Mouse (Mus musculus) stomach, postnatal 0 days (tissue): ENCODE data around the gene Atp1b1. TPM values are rescaled to one million over a fixed set of nuclear protein-coding genes. Genes with fewer than 3 reads are reported as not detected.

ENCODE experiments used
- ATAC-seq: fragments of 200-750 bp; cut with Nextera tagmentation; 2 replicates; pipeline ENCODE4 v1.8.0; 2017; ENCODE audit not compliant: low FRiP score, low TSS enrichment
- DNase-seq: peaks from one replicate; pipeline ENCODE4 v3.0.0-alpha.2; 2016; ENCODE audit warnings: low spot score
- H3K27ac ChIP-seq: fragments of 300-500 bp; sonication (generic); replicated peaks from 2 replicates; pipeline ENCODE4 v1.5.1; 2014; ENCODE audit warnings: mild to moderate bottlenecking, control low read depth
- H3K27me3 ChIP-seq: fragments of 300-500 bp; sonication (generic); 2 replicates; pipeline ENCODE4 v1.6.1; 2014; ENCODE audit warnings: low read length; ENCODE audit not compliant: control insufficient read depth, insufficient read depth
- H3K36me3 ChIP-seq: fragments of 300-500 bp; sonication (generic); 2 replicates; pipeline ENCODE4 v1.6.1; 2014; ENCODE audit warnings: low read length, mixed read lengths; ENCODE audit not compliant: control insufficient read depth, insufficient read depth
- H3K4me1 ChIP-seq: fragments of 300-500 bp; sonication (generic); replicated peaks from 2 replicates; pipeline ENCODE4 v1.6.1; 2014; ENCODE audit warnings: antibody characterized with exemption; ENCODE audit not compliant: control insufficient read depth, insufficient read depth
- H3K4me2 ChIP-seq: fragments of 300-500 bp; sonication (generic); replicated peaks from 2 replicates; pipeline ENCODE4 v1.6.1; 2014; ENCODE audit warnings: low read depth, mild to moderate bottlenecking, control low read depth, moderate library complexity
- H3K4me3 ChIP-seq: fragments of 300-500 bp; sonication (generic); 2 replicates; pipeline ENCODE4 v1.5.1; 2014; ENCODE audit warnings: low read depth, low read length, control low read depth
- H3K9ac ChIP-seq: fragments of 300-500 bp; sonication (generic); 2 replicates; pipeline ENCODE4 v1.6.1; 2014; ENCODE audit warnings: mild to moderate bottlenecking, low read length, control low read depth, mixed read lengths
- H3K9me3 ChIP-seq: fragments of 300-500 bp; sonication (generic); 2 replicates; pipeline ENCODE4 v1.6.1; 2016; ENCODE audit warnings: low read length; ENCODE audit not compliant: control insufficient read depth
- CTCF ChIP-seq: IDR thresholded peaks from 2 replicates; pipeline ENCODE4 v1.5.1; 2016; ENCODE audit warnings: antibody characterized with exemption, low read depth, mild to moderate bottlenecking, moderate library complexity
- EP300 ChIP-seq: optimal IDR thresholded peaks from 2 replicates; pipeline ENCODE3; 2016; ENCODE audit warnings: antibody characterized with exemption
- WGBS: fragments of 180-500 bp; shearing (Covaris S2); extraction: QIAGEN DNeasy Blood & Tissue Kit; methylation state at CpG from one replicate; pipeline ENCODE4 v1.1.7; 2014; 5-methylcytosine and 5-hydroxymethylcytosine counted together
- polyA plus RNA-seq: library from polyadenylated mRNA; unstranded; fragments of >200 nt; fragmentation: Nextera tagmentation; extraction: Ambion mirVana; gene quantifications from 2 replicates; pipeline ENCODE4 v1.2.1, GENCODE M21; 2015

Atp1b1 gene
- polyA plus RNA-seq, 1 experiment from 2014 or later, result 213 TPM

GRCm38 (mm10) chr1:164426227-164426626 lies 31.9 kb downstream of the Atp1b1 start:
- H3K4me3 ChIP-seq, result no peak overlapping the region
- no peaks in the 10 kb centered on the region for H3K4me1 ChIP-seq
- no peak overlapping the region for H3K4me2 ChIP-seq
- no peak for TF ChIP-seq EP300
- no peak for TF ChIP-seq CTCF
- no peaks in the 10 kb centered on the region for H3K36me3 ChIP-seq
- ATAC-seq (peak; percentile 71; the same call in 1 of the 2 replicates), DNase-seq (no peak)
- H3K9ac ChIP-seq, result no peak overlapping the region
- no peaks in the 10 kb centered on the region for H3K9me3 ChIP-seq
- H3K27ac ChIP-seq, result no peak overlapping the region
- H3K27me3 ChIP-seq, result no peaks in the 10 kb centered on the region
- WGBS, result 76% methylated on average over 7 of the region's 7 CpGs

- Histone ChIP-seq H3K4me1 (no peaks in the 10 kb centered on the region), H3K4me2 (no peak overlapping the region), H3K36me3 (no peaks in the 10 kb centered on the region), H3K9me3 (no peaks in the 10 kb centered on the region), H3K4me3 (no peak overlapping the region), H3K27ac (peak overlapping the region; percentile 53; the same call in 1 of the 2 replicates), H3K9ac (no peak overlapping the region), H3K27me3 (no peaks in the 10 kb centered on the region)
- DNase-seq, result peak; percentile 26
- TF ChIP-seq EP300 (no peak), CTCF (no peak)
- whole genome bisulfite sequencing, result 50% methylated on average over 6 of the region's 6 CpGs
- ATAC-seq, result peak; percentile 79
Observed at GRCm38 (mm10) chr1:164420623-164421354, 37.4 kb downstream of the Atp1b1 start.

DNA sequence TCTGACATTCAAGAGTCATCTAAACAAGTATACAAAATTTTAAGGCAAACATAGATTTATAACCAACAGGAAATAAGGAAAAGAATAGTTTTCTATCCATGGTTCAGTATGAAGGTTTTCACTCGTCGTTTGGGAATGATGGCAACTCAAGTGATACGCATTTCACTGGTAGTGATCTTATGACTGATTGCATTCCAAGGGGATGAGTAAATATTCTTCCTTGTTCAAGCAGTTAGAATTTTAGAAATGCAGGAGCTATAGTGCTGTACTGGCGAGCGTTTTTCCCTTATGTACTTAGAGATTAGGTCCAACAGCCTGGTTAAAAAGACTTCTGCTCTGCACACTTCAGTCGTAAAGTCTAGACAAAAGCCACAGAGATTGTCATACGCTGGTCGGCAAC lies 38.8 kb downstream of the Atp1b1 start:
- WGBS, result 58% methylated on average over 8 of the region's 8 CpGs
- TF ChIP-seq EP300 (no peak), CTCF (no peak)
- Histone ChIP-seq H3K9me3 (no peaks in the 10 kb centered on the region), H3K4me2 (no peak overlapping the region), H3K27me3 (no peaks in the 10 kb centered on the region), H3K9ac (no peak overlapping the region), H3K4me1 (no peaks in the 10 kb centered on the region), H3K27ac (no peak overlapping the region), H3K36me3 (no peaks in the 10 kb centered on the region), H3K4me3 (no peak overlapping the region)
- ATAC-seq (no peak), DNase-seq (no peak)

GRCm38 (mm10) chr1:164418320-164418719 lies 39.8 kb downstream of the Atp1b1 start:
- no peak for TF ChIP-seq EP300
- no peak for TF ChIP-seq CTCF
- ATAC-seq (no peak), DNase-seq (no peak)
- no peak overlapping the region for H3K9ac ChIP-seq
- no peaks in the 10 kb centered on the region for H3K36me3 ChIP-seq
- H3K4me2 ChIP-seq, result no peak overlapping the region
- no peak overlapping the region for H3K4me3 ChIP-seq
- H3K4me1 ChIP-seq, result no peaks in the 10 kb centered on the region
- H3K27me3 ChIP-seq, result no peaks in the 10 kb centered on the region
- H3K27ac ChIP-seq, result no peak overlapping the region
- H3K9me3 ChIP-seq, result no peaks in the 10 kb centered on the region
- WGBS, result 74% methylated on average over 10 of the region's 10 CpGs

GRCm38 (mm10) chr1:164417604-164418003 lies 40.6 kb downstream of the Atp1b1 start:
- H3K9me3 ChIP-seq, result no peaks in the 10 kb centered on the region
- peak; percentile 12 for DNase-seq
- TF ChIP-seq EP300 (no peak), CTCF (no peak)
- H3K9ac ChIP-seq, result no peak overlapping the region
- no peak overlapping the region for H3K4me3 ChIP-seq
- no peaks in the 10 kb centered on the region for H3K4me1 ChIP-seq
- no peak for ATAC-seq
- WGBS, result 60% methylated on average over 3 of the region's 3 CpGs
- 0 out of 2 replicates have a peak overlapping the region, but pooled peaks have one; percentile 31 for H3K27ac ChIP-seq
- no peaks in the 10 kb centered on the region for H3K36me3 ChIP-seq
- no peak overlapping the region for H3K4me2 ChIP-seq
- H3K27me3 ChIP-seq, result no peaks in the 10 kb centered on the region

GRCm38 (mm10) chr1:164416692-164417394 lies 41.3 kb downstream of the Atp1b1 start:
- TF ChIP-seq CTCF, result no peak
- TF ChIP-seq EP300, result no peak
- WGBS, result 79% methylated on average over 12 of the region's 12 CpGs
- no peaks in the 10 kb centered on the region for H3K9me3 ChIP-seq
- no peak for ATAC-seq
- H3K27me3 ChIP-seq, result no peaks in the 10 kb centered on the region
- H3K4me3 ChIP-seq, result no peak overlapping the region
- H3K9ac ChIP-seq, result no peak overlapping the region
- H3K27ac ChIP-seq, result 0 out of 2 replicates have a peak overlapping the region, but pooled peaks have one; percentile 31
- peak; percentile 13 for DNase-seq
- H3K36me3 ChIP-seq, result no peaks in the 10 kb centered on the region
- no peak overlapping the region for H3K4me2 ChIP-seq
- no peaks in the 10 kb centered on the region for H3K4me1 ChIP-seq
